Mouse (Mus musculus) layer of hippocampus, adult 18-20 months (tissue): Measurements from ENCODE around the gene Gpr176. TPM values are rescaled to one million over a fixed set of nuclear protein-coding genes. Genes with fewer than 3 reads are reported as not detected.

ENCODE experiments used
- DNase-seq, 2 experiments: peaks; one replicate each; pipeline ENCODE4 v3.0.0; 2022; ENCODE audit warnings: low spot score in 2 of 2
- microRNA-seq, 2 experiments: library from miRNA; unstranded; fragments of <30 nt; microRNA quantifications; one replicate each; pipeline ENCODE4 v1.2.0; 2021
- total RNA-seq, 2 experiments: library from RNA; stranded (reverse); gene quantifications; 2 replicates each; pipeline ENCODE4 v1.2.3; 2021

The Gpr176 gene
- total RNA-seq, 2 experiments from 2014 or later = 10.8 to 12.0 TPM

DNA sequence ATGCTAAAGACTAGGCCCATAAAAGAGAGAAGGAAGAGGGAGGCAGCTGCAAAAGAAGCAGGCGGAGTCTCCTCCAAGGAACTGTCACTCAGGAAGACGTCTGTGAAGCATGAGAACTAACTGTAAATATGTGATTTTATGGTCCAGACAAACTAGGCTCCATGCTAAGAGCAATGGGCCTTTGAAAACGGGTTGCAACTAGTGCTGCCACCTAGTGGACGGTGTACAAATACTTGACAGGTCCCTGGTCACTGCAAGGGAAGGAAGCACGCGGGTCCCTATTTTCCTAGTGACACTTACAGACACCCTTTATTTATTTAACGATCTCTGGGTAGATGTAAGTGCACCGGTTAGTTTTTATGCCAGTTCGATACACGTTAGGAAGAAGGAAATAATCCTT lies 127.3 kb downstream of the Gpr176 start:
- DNase-seq = peak; percentile 42 to 80

DNA sequence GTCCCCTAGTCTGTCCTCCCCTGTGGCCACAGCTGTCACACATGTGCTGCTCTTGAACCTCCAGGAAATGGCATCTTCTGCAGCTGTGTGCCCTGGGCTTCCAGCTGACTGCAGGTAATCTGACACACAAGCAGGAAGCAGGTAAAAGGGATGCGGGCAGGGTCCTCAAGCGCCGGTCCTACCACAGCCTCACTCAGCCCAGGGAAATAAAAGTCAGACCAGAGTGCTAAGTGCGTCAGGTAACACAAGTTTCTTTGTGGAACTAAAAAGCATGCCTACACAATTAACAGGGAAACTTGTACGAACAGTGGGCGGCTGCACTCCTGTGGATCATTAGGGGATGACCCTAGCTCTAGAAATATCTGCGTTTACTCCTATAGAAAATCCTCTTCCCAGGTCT lies 137.0 kb downstream of the Gpr176 start:
- no peak for DNase-seq

DNA sequence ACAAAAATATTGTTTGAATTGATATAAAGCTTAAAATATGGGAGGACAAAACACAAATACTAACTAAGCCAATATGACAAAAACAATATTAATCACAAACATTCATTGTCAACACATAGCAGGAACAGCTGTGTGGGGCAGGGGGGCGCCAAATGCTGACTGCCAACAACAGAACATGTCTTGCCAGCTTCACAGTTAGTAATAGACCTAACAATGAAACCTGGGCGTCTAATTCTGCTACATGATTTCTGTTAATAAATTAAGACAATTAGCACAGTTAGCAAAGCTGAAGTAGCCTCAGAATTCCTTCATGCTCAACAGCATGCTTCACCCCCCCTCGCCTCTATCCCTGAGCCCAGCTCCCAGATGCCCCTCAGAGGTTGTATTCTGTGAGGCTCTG lies 137.6 kb downstream of the Gpr176 start:
- peak in 1 of 2 experiments; percentile 34 for DNase-seq

DNA sequence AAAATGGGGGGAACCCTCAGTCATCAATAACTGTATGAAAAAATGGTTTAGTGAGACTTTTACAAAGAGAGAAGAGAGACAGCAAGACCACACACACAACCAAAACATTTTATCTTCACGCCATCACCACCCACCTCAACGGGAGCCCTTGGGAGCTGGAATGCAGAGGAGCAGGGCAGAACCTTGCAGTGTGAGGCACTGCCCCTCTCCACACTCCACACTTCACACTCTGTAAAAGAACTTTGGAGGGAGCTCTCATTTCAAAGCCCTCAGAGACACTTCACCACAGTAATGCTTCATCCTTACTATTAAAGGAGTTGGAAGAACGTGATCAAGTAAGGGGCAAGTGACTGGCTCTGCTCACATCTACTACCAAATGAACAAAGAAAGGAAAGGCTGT lies 142.7 kb downstream of the Gpr176 start:
- no peak for DNase-seq

DNA sequence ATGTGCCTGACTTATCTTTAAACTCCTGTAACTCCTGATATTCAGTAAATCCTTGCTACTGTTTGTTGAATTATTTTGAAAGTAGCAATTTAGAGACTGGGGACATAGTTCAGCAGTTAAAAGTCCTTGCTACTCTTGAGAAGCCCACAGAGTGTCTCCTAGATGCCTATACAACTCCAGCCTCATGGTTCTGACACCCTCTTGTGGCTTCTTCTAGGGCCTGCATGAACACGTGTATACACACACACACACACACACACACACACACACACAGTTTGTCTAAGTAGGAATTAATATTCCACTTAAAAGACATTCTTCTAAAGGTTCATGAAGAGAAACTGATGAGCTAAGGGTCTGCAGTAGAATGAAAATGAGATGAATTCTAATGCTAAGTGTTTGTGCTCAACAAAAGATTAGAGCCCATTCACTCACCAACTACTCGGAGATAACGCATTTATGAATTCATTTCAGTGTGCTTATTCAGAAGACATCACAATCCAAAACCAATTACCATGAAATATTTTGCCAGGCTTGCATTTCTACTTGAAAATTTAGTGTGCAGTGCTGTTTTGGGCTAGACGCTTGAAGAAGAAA lies 144.6 kb downstream of the Gpr176 start:
- no peak for DNase-seq

Small RNA genes lying within 50 kb of the gene (microRNA-seq; reads per million reads assigned to microRNA genes)
- 0 reads per million in 2 experiments for gene Gm22800

Other genes starting within 250 kb of the Gpr176 start
- gene Fsip1, start 116.5 kb downstream of the Gpr176 start, total RNA-seq = 1 to 10 TPM in 1 of 2 experiments, under 1 TPM in 1; 0.68 to 1.2 TPM
- gene Eif2ak4, start 15.2 kb upstream of the Gpr176 start, total RNA-seq = 10 to 100 TPM; 20.7 to 22.1 TPM
- 100 to 1,000 TPM; 184 to 191 TPM for gene Srp14, start 106.3 kb upstream of the Gpr176 start, total RNA-seq
- 1 to 10 TPM; 1.2 to 2.8 TPM for gene Bmf, start 176.3 kb upstream of the Gpr176 start, total RNA-seq
- gene Bub1b, start 224.8 kb upstream of the Gpr176 start, total RNA-seq = 1 to 10 TPM; 2.4 TPM